Mouse (Mus musculus) ES-Bruce4 (cell line): Measurements from ENCODE around the gene Ppm1a.

ENCODE experiments used
- CTCF ChIP-seq: IDR thresholded peaks from one replicate; pipeline ENCODE4 v1.8.1; 2011; ENCODE audit warnings: low read depth, low read length
- POLR2A ChIP-seq: IDR thresholded peaks from one replicate; pipeline ENCODE4 v1.8.1; 2011; ENCODE audit warnings: low read length; ENCODE audit not compliant: insufficient read depth

- TF ChIP-seq POLR2A (no peak), CTCF (no peak)
These were observed 54.3 kb downstream of the Ppm1a start for GRCm38 (mm10) chr12:72811588-72811987.
